Mouse (Mus musculus): ENCODE data around the gene Zbtb43.

- no peak for TF ChIP-seq CTCF (IDR thresholded peaks at IDR 0.05; ENCODE audit: borderline replicate concordance, control insufficient read depth, extremely low read depth, insufficient read depth, low read length, poor library complexity)
- no peak for TF ChIP-seq POLR2A (IDR thresholded peaks at IDR 0.05; ENCODE audit: control insufficient read depth, extremely low read depth, insufficient read depth, low read length, poor library complexity)
Observed at GRCm38 (mm10) chr2:33452721-33453120, 15.6 kb downstream of the Zbtb43 start.

All from thymus, adult 2 months (tissue).